ENCODE assay signal across 8 mouse cellular contexts in the genomic region with DNA sequence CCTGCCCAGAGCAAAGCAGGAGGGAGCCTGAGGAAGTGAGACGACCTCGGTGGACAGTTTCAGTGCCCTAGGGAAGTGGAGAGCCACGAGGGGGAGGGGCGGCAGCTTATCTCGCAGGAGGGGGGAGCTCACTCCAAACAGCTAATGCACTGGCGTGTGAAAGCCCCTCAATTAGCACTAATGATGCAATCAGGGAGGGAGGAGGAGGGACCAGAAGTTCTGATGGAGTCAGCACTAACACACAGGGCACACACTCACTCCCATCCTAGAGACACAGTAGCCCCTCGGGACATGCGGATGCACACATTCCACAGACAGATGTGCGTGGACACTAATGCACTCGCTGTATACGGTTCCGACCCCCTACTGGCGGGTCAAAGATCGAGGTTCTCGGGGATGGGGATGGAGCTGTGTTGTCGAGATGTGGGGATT. TPM values are rescaled to one million over a fixed set of nuclear protein-coding genes. Genes with fewer than 3 reads are reported as not detected.
DNase-seq lines count a peak whose midpoint lies in the region; ATAC-seq lines count a peak whose summit lies in the region.

No protein-coding gene starts in this region.

- WGBS in forebrain, embryonic 10.5 days, result 0% methylated on average over 16 of the region's 16 CpGs
- WGBS in limb, embryonic 10.5 days, result under 1% methylated on average over 16 of the region's 16 CpGs
- 1% methylated on average over 16 of the region's 16 CpGs for WGBS in stomach, embryonic 15.5 days

- H3K27me3 ChIP-seq in forebrain, embryonic 10.5 days (ENCODE audit: poor library complexity, severe bottlenecking), result peaks cover 78% of the 10 kb centered on the region
- H3K27me3 ChIP-seq in limb, embryonic 10.5 days (ENCODE audit: low read depth, poor library complexity, severe bottlenecking), result peaks cover 87% of the 10 kb centered on the region
- no peaks in the 10 kb centered on the region for H3K27me3 ChIP-seq in stomach, embryonic 15.5 days (replicated peaks)

- peak overlapping the region; percentile 66; the same call in 1 of the 2 replicates for H3K9ac ChIP-seq in stomach, embryonic 15.5 days

- ATAC-seq in hematopoietic stem cell, adult 5-6 weeks (replicated peaks in 1 of 2; ENCODE audit: insufficient read depth in 1 of 2, low FRiP score in 2 of 2, low TSS enrichment in 1 of 2, low read depth in 1 of 2, poor library complexity in 2 of 2, severe bottlenecking in 2 of 2), result peak; percentile 17 to 27; a peak in 2 of 4 replicates
- ATAC-seq in megakaryocyte-erythroid progenitor cell, adult 5-6 weeks (replicated peaks; ENCODE audit: low FRiP score, low TSS enrichment, poor library complexity, severe bottlenecking), result 0 out of 2 replicates have a peak, but pooled peaks have one; percentile 10
- ATAC-seq in stomach, embryonic 15.5 days (ENCODE audit: insufficient read depth, low FRiP score, low read depth), result peak; percentile 8; the same call in 1 of the 2 replicates

- peak overlapping the region; percentile 78 for H3K4me3 ChIP-seq in forebrain, embryonic 10.5 days
- peak overlapping the region; percentile 80 for H3K4me3 ChIP-seq in limb, embryonic 10.5 days
- H3K4me3 ChIP-seq in stomach, embryonic 15.5 days (replicated peaks), result peak overlapping the region; percentile 92

- no peaks in the 10 kb centered on the region for H3K9me3 ChIP-seq in forebrain, embryonic 10.5 days
- no peaks in the 10 kb centered on the region for H3K9me3 ChIP-seq in limb, embryonic 10.5 days (replicated peaks)
- H3K9me3 ChIP-seq in stomach, embryonic 15.5 days, result no peaks in the 10 kb centered on the region

- H3K4me1 ChIP-seq in forebrain, embryonic 10.5 days, result peaks cover 72% of the 10 kb centered on the region
- peaks cover 74% of the 10 kb centered on the region for H3K4me1 ChIP-seq in limb, embryonic 10.5 days
- peaks cover 44% of the 10 kb centered on the region for H3K4me1 ChIP-seq in stomach, embryonic 15.5 days

- DNase-seq in frontal cortex, postnatal 10 days (ENCODE audit: low spot score in 2 of 2), result peak; percentile 38 to 57
- DNase-seq in frontal cortex, adult 2 months (ENCODE audit: extremely low spot score in 1 of 2, low spot score in 1 of 2), result no peak
- DNase-seq in adipocyte (ENCODE audit: low spot score), result peak; percentile 31
- peak; percentile 82 for DNase-seq in forebrain, embryonic 10.5 days (ENCODE audit: extremely low spot score, low spot score)
- peak; percentile 67 for DNase-seq in limb, embryonic 10.5 days (ENCODE audit: low spot score)

- peak overlapping the region; percentile 96 for H3K27ac ChIP-seq in forebrain, embryonic 10.5 days
- peak overlapping the region; percentile 95 for H3K27ac ChIP-seq in limb, embryonic 10.5 days
- H3K27ac ChIP-seq in stomach, embryonic 15.5 days, result peak overlapping the region; percentile 82

- H3K4me2 ChIP-seq in stomach, embryonic 15.5 days, result peak overlapping the region; percentile 92

- no peaks in the 10 kb centered on the region; the same call in 1 of the 2 replicates for H3K36me3 ChIP-seq in forebrain, embryonic 10.5 days (replicated peaks)
- H3K36me3 ChIP-seq in limb, embryonic 10.5 days, result peaks cover 15% of the 10 kb centered on the region
- H3K36me3 ChIP-seq in stomach, embryonic 15.5 days, result no peaks in the 10 kb centered on the region

RNA-seq across cellular contexts. Expression of a gene that starts 0.9 kb away (rescaled TPM):
- 15.8 and 17.4 TPM in 2 replicates for polyA plus RNA-seq in frontal cortex, adult 2 months (2012; rRNA removed)
- polyA plus RNA-seq in forebrain, embryonic 10.5 days (2016; fragmentation: Nextera tagmentation; extraction: Ambion mirVana), result 6.2 and 6.6 TPM in 2 replicates
- 0.50 TPM in 1 of 2 replicates, not detected in the other for total RNA-seq in hematopoietic stem cell, adult 5-6 weeks (2017)
- polyA plus RNA-seq in limb, embryonic 10.5 days (2016; fragmentation: Nextera tagmentation; extraction: Ambion mirVana), result 32.4 and 34.8 TPM in 2 replicates
- not detected in 2 replicates for total RNA-seq in megakaryocyte-erythroid progenitor cell, adult 5-6 weeks (2014; fragmentation: Nextera tagmentation)
- total RNA-seq in megakaryocyte-erythroid progenitor cell, adult 5-6 weeks (2017), result not detected in 2 replicates
- polyA plus RNA-seq in stomach, embryonic 15.5 days (2015; fragmentation: Nextera tagmentation; extraction: Ambion mirVana), result 24.6 and 29.7 TPM in 2 replicates

Comparison
In these comparisons a context has a peak if more than half of its experiments do, and no peak if none do; other contexts are left out.
1. DNase-seq: peak in frontal cortex, postnatal 10 days (2 of 2), adipocyte (single experiment), forebrain, embryonic 10.5 days (single experiment) and limb, embryonic 10.5 days (single experiment); none in frontal cortex, adult 2 months (0 of 2).
2. Peak in every context shown above with its lines, with median percentiles within 50 percentile points of each other: H3K27ac ChIP-seq, H3K4me3 ChIP-seq and ATAC-seq.